Mouse (Mus musculus) adrenal gland, postnatal 10 days (tissue): ENCODE measurements around the gene Spata31d1b. TPM values are rescaled to one million over a fixed set of nuclear protein-coding genes. Genes with fewer than 3 reads are reported as not detected.
A peak's percentile ranks its signal among the peaks of the same experiment; 100 is the strongest.
"Not testable (repeated sequence)": the region's sequence is repeated elsewhere in the genome, so short reads cannot be mapped to it uniquely, and the experiment has no call there.

Experiments used
- DNase-seq: peaks from one replicate; pipeline ENCODE4 v3.0.0; 2021; ENCODE audit warnings: mixed read lengths
- long read RNA-seq, 2 experiments: library from polyadenylated mRNA; stranded (forward); transcript quantifications; one replicate each; pipeline ENCODE4 v2.0.0; 2021
- total RNA-seq, 2 experiments: library from RNA; stranded (reverse); gene quantifications; 2 replicates each; pipeline ENCODE4 v1.2.3; 2021

Gene Spata31d1b
- total RNA-seq, result not detected
- long read RNA-seq, experiment 1, result 0 reads
- long read RNA-seq, experiment 2, result 0 reads

- DNase-seq, result not testable (repeated sequence)
Observed at GRCm38 (mm10) chr13:59711984-59712383, at the start of gene Spata31d1b. Gene Spata31d1b (plus strand): TSS chr13:59712284.

GRCm38 (mm10) chr13:59663939-59664712 lies 48.0 kb upstream of the Spata31d1b start:
- DNase-seq, result no peak

GRCm38 (mm10) chr13:59667763-59668162 lies 44.3 kb upstream of the Spata31d1b start:
- no peak for DNase-seq

- peak; percentile 36 for DNase-seq
Observed at GRCm38 (mm10) chr13:59668501-59669093, 43.5 kb upstream of the Spata31d1b start.

GRCm38 (mm10) chr13:59669946-59670345 lies 42.1 kb upstream of the Spata31d1b start:
- DNase-seq, result no peak

GRCm38 (mm10) chr13:59671521-59671920 lies 40.6 kb upstream of the Spata31d1b start:
- no peak for DNase-seq

GRCm38 (mm10) chr13:59672248-59672647 lies 39.8 kb upstream of the Spata31d1b start:
- DNase-seq, result no peak

GRCm38 (mm10) chr13:59673597-59673996 lies 38.5 kb upstream of the Spata31d1b start:
- DNase-seq, result no peak

GRCm38 (mm10) chr13:59674215-59674614 lies 37.9 kb upstream of the Spata31d1b start:
- DNase-seq, result no peak

GRCm38 (mm10) chr13:59674761-59675150 lies 37.3 kb upstream of the Spata31d1b start:
- peak; percentile 22 for DNase-seq

- DNase-seq, result peak; percentile 78
Observed at GRCm38 (mm10) chr13:59675151-59676011, 36.7 kb upstream of the Spata31d1b start, which contains the start of gene Golm1. Gene Golm1 (minus strand): TSS chr13:59675811.

GRCm38 (mm10) chr13:59676316-59677229 lies 35.5 kb upstream of the Spata31d1b start:
- no peak for DNase-seq

- no peak for DNase-seq
Observed at GRCm38 (mm10) chr13:59679306-59679705, 32.8 kb upstream of the Spata31d1b start.

- DNase-seq, result no peak
Observed at GRCm38 (mm10) chr13:59679908-59680307, 32.2 kb upstream of the Spata31d1b start.

- DNase-seq, result no peak
Observed at GRCm38 (mm10) chr13:59682629-59683028, 29.5 kb upstream of the Spata31d1b start.

GRCm38 (mm10) chr13:59685236-59685635 lies 26.8 kb upstream of the Spata31d1b start:
- DNase-seq, result no peak

- no peak for DNase-seq
Observed at GRCm38 (mm10) chr13:59688338-59688770, 23.7 kb upstream of the Spata31d1b start.

- DNase-seq, result no peak
Observed at GRCm38 (mm10) chr13:59689313-59689712, 22.8 kb upstream of the Spata31d1b start.

- no peak for DNase-seq
Observed at GRCm38 (mm10) chr13:59689843-59690242, 22.2 kb upstream of the Spata31d1b start.

GRCm38 (mm10) chr13:59690576-59690975 lies 21.5 kb upstream of the Spata31d1b start:
- no peak for DNase-seq

- DNase-seq, result no peak
Observed at GRCm38 (mm10) chr13:59691478-59691877, 20.6 kb upstream of the Spata31d1b start.
